Mouse (Mus musculus) cerebellum, adult (tissue): ENCODE results near the gene Gm10570.

Experiments used
- ATAC-seq: cut with Nextera tagmentation; 2 replicates; pipeline ENCODE4 v1.9.2; 2017; ENCODE audit warnings: mild to moderate bottlenecking, moderate library complexity, mixed read lengths; ENCODE audit not compliant: insufficient number of reproducible peaks, low FRiP score, low TSS enrichment

Gm10570 gene

DNA sequence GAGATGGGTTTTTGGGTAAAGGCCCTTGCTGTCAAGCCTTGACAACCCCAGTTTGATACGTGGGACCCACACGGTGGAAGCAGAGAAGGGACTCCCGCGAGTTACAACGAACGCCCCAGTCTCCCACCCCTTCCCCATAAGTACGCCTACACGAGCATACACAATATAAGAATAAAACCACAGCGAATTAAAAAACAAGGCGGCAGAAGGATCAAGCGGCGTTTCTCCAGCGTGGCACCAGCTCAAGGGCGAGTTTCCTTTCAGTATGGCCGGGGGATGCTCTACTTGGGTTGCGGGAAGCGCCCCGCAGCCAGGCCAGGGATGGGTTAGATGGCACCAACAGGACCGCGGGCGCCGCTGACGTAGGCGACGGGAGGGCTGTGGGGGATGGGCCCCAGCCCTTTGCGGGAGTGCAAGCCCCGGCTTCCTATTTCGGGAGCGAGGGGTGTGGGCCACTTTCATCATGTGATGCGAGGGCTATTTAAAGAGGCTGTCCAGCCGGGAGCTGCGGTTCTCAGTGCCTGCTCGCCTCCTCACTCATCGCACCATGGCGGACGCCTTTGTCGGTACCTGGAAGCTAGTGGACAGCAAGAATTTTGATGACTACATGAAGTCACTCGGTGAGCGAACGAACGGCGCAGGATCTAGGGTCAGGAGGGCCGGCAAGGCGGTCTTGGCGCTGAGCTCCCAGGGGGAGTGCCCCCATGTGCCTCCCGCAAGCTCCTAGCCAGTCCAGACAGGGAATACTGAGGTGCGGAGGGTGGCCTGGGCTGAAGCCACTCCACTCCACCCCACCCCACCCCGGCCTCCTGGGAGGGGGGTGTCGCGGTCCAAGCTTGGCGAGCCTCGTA, at the start of gene Gm10570, which contains the start of gene Fabp3:
Gene Gm10570, minus strand, starts transcription at position 444 of the 851 bp plus-strand sequence.
Gene Fabp3, plus strand, starts transcription at position 365 of the 851 bp plus-strand sequence.
- peak; percentile 66; the same call in 1 of the 2 replicates for ATAC-seq

DNA sequence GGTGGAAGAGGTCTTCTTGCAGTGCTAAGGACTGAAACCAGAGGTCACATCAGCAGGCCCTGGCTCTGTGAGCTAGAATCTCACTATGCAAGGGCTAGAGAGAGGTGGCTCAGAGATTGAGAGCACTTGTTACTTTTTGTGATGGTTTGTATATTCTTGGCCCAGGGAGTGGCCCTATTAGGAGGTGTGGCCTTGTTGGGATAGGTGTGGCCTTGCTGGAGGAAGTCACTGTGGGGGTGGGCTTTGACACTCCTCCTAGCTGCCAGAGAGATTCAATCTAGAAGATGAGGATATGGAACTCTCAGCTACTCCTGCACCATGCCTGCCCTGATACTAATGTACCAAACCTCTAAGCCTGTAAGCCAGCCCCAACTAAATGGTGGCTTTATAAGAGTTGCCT, 49.5 kb upstream of the Gm10570 start:
- ATAC-seq, result no peak

DNA sequence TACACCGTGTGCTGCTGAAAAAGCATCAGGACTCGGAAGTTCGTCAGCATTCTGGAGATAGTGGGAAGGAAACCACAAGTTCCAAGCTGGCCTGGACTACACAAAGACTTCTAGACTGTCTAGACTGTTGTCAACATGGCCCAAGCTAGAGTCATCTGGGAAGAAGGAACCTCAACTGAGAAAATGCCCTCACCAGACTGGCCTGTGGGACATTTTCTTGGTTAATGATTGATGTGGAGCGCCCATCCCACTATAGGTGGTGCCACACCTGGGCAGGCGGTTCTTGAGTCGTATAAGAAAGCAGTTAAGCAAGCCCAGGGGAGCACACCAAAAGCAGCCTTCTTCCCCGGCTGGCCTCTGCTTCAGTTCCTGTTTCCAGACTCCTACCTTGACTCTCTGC, 44.1 kb upstream of the Gm10570 start:
- ATAC-seq, result no peak

DNA sequence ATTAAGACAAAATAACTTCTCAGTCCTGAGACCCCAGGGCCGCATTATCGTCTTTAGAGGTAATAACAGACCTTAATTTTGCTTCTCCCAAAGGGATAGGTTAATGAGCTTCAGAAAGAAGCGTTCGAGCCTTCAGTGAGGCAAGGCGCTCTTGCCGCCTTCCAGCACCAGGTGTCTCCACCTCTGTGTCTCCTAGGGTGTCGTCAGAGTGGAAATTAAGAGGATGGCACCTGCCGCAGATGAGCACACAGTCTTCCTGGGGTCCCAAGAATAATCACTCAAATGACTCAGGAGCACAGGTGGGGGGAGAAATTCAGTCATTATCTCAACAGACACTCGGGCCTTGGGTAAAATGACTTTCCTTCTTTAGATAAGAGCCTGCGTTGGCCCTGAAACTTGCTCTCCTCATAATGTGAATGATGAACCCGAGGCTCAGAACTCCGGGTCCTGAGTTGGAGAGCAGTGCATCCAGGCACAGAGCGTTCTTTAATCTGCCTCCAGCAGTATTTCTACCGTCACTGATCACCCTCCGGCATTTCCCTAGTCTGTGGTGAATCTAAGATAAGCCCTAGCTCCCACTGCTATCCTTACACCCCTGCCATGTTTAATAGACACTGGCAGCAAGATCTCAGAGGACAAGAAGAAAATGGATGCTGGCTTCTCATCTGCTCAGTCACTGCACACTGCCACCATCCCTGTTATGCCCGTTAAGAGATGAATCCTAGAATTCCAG, 42.4 kb upstream of the Gm10570 start:
- no peak for ATAC-seq

DNA sequence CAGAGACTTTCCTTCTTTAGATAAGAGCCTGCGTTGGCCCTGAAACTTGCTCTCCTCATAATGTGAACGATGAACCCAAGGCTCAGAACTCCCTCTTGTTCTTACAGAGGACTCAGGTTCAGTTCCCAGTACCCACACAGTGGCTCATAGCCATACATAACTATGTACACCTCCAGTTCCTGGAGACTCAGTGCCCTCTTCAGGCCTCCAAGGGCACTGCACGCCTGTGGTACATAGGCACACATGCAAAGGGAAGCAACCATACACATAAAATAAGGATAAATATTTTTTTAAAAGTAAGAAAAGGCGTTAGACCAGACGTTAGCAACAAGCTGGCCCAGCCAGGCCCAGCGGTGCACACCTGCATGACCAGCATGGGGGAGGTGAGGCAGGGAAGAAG, 41.2 kb upstream of the Gm10570 start:
- ATAC-seq, result no peak

DNA sequence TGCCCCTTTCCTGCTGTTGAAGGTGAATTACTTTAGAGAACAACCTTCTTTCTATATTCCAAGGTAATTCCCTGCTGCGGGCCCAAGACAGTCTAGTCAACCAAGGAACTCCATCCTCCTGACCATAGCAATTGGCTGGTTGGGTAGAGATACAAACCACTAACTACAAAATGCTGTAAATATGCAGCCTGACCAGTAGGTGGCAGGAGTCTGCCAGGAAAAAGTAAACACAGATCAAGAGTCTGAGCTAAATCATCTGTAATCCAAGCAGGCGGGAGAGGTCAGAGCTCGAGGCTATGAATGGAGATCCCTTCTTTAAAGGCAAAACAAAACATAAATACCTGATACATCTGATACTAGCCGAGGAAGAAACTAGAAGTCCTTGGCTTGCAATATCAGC, 33.2 kb upstream of the Gm10570 start:
- ATAC-seq, result peak; percentile 31; the same call in 1 of the 2 replicates

DNA sequence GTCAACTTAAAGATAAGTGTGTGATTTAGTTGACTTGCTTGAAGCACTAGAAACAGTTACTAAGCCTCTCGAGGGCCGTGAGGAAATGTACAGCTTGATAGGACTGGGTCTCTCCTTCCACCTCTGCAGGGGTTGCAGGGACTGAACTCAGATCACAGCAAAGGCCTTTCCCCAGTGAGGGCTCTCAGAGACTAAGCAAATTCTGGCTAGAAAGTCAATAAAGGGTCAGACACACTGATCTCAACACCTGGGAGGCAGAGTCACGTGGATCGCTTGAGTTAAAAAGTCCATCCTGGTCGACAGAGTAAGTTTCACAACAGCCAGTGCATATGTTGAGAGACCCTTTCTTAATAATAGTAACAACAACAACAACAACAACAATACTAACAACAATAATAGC, 27.4 kb upstream of the Gm10570 start:
- no peak for ATAC-seq

DNA sequence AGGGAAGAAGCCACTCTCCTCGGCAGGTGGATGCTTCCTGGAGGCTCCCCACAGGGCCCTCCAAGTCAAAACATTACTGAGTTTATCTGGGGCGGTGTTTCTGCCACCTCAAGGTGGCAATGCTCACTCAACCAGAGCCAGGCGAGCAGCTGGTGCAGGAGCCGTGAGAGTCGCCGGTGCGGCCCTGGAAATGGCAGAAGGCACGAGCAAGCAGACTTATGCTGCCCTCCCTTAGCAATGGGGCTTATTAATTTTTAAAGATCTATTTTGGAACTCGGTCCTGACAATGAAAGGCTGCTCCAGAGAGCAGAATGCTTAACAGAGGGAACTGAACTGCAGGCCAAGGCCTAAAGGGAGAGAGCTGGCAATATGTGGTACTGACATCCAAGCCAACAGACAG, 18.9 kb upstream of the Gm10570 start:
- peak; percentile 81; the same call in 1 of the 2 replicates for ATAC-seq

DNA sequence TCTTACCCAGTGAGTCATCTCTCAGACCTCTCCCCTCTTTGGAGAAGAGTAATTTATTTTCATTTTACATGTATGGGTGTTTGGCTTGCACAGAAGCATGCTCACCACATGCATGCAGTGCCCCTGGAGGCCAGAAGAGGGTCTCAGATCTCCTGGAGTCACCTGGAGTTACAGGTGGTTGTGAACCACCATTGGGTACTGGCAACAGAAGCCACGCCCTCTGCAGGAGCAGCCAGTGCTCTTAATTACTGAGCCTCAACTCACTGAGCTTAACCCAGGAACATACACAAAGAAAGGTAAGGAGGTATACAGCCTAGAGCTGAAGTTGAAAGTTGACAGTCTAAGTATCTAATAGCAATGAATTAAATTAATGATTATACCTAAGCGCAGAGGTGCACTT, 17.0 kb upstream of the Gm10570 start:
- no peak for ATAC-seq

DNA sequence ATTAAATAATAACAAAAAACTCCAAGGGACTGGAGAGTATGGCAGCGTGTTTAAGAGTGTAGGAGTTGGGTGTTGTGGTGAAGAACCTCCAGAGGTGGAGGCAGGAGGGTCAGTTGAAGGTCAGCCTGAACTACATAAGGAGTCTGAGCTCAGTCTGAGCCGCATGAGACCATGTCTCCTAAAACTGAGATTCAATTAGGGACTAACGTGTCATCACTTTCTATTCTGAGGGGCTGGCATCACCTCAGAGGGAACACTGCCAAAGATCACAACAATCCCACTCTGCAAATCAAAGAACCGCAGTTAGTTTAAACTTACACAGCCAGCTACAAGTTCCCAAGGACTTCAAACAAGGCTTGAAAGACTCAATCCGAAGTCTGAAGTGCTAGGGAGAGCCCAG, 15.1 kb upstream of the Gm10570 start:
- ATAC-seq, result no peak

DNA sequence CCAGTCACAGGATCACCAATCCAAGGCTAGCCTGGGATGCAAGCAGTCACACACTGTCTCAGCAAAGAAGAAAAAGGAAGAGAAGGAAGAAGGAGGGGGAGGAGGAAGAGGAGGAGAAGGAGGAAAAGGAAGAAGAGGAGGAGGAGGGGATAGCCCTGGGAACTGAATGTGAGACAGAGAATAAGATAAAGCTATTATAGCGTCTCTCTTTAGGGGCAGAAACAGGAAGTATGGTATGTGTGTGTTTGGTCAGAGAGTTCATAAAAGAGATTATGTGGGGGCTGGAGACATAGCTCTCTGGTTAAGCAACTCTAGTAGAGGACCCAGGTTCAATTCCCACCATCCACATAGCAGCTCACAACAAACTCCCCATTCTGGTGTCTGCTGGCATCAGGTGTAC, 14.7 kb upstream of the Gm10570 start:
- no peak for ATAC-seq

DNA sequence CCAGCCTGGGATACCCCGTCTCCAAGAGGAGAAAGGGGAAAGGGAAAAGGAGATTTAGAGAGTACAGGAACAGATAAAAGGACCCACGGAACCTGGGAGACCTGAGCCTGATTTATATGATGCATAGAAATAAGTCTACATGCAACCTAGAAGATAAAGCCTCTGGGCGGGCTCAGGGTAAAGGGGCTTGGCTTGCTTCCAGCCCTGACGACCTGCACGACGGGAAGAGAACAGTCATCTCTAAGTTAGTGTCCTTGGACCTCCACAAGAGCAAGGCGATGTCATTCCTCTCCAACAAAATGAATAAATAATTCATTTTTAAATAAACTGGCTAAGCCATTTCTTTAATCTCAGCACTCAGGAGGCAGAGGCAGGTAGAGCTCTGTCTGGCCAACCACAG, 14.1 kb upstream of the Gm10570 start:
- no peak for ATAC-seq

DNA sequence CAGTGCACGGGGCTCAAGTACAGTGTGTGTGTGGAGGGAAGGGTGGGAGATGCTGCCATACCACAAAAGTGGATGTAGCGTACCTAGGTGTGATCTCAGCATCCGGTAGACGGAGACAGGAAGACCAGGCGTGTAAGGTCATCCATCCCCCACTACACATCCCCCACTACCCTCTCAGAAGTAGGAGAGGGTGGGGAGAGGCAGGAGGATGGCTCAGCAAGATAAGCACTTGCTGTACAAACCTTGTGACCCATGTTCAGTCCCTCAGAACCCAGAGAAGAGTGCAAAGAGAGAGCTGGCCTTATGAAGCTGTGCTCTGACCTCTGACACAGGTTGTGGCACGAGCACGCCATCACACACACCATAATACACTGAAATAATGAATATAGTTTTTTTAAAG, 13.2 kb upstream of the Gm10570 start:
- ATAC-seq, result no peak

DNA sequence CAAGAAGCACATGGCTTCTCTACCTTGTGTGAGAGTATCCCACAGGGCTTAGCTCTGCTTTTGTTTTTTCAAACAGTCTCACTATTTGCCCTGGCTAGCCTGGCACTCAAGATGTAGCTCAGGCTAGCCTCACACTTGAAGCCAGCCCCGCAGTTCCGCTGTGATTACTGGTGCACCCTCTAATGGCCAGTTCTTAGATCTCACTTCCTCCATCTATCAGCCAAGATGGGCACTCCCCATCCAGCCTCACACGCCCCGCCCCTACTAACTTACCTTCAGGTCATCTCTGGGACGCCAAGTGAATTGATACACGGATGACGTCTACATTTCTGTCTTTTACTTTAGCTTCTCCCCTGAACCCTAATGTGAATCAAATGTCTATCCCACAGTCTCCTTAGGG, 11.1 kb upstream of the Gm10570 start:
- ATAC-seq, result no peak

DNA sequence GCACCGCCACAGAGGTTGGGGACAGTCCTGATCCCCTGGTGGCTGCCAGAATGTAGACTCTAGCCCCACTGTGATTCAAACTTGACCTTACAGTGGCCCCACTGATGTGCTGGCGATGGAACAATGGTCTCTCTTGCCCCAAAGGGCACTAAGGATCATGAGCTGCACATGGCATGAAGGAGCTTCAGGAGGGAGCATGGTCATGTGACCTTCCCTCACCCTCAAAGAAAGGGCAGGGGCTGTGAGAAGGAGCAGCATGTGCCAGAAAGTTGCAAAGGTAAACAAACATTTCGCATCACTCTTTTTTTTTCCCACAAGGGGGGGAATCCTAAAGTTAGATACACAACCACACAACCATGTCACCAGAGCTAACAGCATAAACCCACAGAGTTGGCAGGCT, 9.6 kb upstream of the Gm10570 start:
- no peak for ATAC-seq

DNA sequence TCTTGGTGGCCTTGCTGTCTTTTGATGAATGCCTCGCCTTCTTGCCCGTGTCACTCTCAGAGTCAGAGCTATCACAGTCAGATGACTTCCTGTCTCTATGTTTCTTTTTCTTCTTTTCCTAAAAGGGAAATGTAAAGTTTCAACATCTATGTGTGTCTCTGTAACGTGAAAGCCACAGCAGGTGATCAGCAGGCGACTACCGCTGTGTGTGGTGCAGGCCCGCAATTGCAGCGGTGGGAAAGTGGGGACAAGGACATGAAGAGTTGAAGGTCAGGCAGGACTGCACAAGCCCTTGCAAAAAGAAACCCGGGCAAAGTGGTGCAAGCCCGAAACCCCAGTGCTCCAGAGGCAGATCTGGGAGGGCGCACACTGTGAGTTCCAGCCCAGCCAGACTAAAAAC, 8.2 kb upstream of the Gm10570 start:
- no peak for ATAC-seq

DNA sequence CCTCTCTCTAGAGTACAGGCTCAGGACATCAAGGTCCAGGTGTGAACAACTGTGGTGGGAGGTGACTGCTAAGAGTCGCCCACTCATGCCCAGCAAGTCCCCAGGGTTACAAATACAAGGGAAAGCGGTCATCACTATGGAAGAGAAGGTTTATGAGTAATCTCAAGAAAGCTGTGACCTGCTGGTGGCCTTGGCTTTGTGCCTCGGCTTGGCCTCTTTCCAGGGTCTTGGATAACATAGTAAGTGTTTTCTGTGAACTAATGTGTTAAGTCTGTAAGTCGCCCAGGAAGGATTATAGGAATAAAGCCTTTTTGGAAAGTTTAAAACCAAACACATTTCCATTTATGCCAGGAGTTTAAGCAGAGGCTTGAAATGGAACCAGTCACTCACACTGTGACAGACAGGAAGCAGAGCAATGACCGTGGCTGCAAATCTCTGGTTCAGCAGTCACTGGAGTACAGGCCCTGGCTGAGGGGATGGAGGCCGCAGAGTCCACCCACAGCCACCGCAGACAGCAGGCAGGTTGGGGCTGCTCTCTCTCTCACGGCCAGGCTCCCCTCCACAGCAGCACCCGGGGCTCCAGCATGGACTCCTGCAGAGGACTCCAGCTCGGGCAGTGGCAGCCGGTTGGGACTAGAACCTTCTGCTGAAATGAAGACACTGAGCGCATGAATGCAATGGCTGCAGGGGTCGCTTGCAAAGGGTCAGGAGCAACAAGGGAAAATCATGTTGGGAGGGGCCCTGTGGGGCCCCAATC, 7.5 kb upstream of the Gm10570 start:
- no peak for ATAC-seq

DNA sequence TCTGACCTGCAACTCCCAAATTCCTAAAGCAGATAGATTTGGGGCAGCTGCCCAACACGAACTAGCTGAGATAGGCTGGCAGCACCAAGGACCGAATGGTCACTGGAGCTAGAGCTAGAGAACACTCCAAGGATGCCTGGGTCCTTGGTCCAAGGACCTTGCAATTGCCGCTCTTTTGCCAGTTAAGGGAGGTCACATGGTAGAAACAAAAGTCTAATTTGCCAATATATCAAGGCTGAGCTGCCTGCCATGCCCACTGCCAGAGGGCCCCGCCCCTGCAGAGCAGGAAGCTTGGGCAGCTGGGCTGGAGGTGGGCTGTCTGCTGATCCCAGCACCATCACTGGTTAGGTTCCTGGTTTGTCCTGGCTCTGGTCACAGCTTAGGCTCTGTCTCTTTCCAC, 5.1 kb upstream of the Gm10570 start:
- ATAC-seq, result no peak

DNA sequence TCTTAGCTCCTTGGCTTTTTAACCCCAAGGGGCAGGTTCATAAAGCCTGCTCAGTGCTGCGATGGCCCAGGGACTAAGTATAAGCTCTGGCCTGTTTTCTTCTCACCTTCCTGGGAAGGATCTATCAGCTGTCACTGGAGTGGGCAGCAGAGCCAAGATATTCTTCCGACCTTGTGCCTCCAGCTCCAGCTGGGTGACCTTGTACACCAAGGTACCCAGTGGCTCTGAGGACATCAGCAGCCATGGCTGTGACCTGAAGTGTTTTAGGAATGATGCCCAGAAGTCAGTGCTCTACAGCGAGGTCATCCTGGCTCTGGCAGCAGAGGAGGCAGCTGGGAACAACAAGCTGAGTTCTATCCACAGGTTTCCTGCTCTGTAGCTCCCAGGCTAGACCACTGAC, 4.1 kb upstream of the Gm10570 start:
- no peak for ATAC-seq

DNA sequence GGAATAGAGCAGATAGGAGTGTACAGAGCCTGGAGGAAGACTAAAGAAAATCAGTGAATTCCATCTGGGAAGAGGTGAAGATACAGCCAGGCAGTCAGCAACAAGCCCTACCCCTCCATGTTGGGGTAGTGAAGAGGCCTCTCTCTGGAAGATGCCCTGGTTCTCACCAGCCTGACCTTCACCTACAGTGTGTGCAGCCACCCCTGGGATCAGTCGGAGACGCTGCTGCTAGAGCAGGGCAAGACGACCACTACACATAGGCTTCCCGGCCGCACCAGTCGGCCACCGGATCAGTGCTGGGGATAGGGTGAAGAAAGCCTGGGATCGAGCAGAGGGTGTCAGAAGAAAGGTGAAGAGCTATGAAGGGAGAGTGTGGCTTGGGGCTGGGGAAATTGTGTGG, 780 bp upstream of the Gm10570 start:
- ATAC-seq, result no peak

DNA sequence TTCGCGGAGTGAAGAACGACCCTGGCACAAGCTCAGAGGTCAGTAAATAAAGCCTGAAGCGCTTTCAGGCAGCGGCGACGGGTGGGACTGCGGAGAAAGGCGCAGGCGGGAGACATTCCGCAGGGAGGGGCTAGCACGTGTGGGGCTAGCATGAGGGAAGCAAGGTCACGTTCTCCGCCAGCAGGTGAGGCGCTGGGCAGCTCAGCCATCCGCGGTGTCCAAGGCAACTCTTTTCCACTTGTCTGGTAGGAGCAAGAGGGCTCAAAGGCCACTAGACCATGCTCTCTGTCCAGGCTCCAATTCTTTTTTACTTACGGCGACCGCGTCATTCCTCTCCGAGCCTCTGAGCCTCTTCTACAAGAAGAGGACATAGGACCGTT, 633 bp downstream of the Gm10570 start:
- 0 out of 2 replicates have a peak, but pooled peaks have one; percentile 18 for ATAC-seq
